Mouse (Mus musculus) midbrain, postnatal 0 days (tissue): ENCODE measurements around the gene Vmn2r83. TPM values are rescaled to one million over a fixed set of nuclear protein-coding genes. Genes with fewer than 3 reads are reported as not detected.

Source experiments
- ATAC-seq: fragments of 200-750 bp; cut with Nextera tagmentation; 2 replicates; pipeline ENCODE4 v1.8.0; 2017; ENCODE audit warnings: moderate number of reproducible peaks, mild to moderate bottlenecking, moderate TSS enrichment, moderate library complexity; ENCODE audit not compliant: low FRiP score
- DNase-seq: peaks from one replicate; pipeline ENCODE4 v3.0.0-alpha.2; 2015; ENCODE audit warnings: low spot score
- H3K27ac ChIP-seq: fragments of 300-500 bp; sonication (generic); 2 replicates; pipeline ENCODE4 v1.5.1; 2014; ENCODE audit warnings: low read depth, mild to moderate bottlenecking, low read length, mixed read lengths
- H3K27me3 ChIP-seq: fragments of 300-500 bp; sonication (generic); 2 replicates; pipeline ENCODE4 v1.6.1; 2014; ENCODE audit warnings: low read length, control low read depth, mixed read lengths; ENCODE audit not compliant: insufficient read depth
- H3K36me3 ChIP-seq: fragments of 300-500 bp; sonication (generic); 2 replicates; pipeline ENCODE4 v1.6.1; 2014; ENCODE audit warnings: low read length, control low read depth, mixed read lengths; ENCODE audit not compliant: insufficient read depth
- H3K4me1 ChIP-seq: fragments of 300-500 bp; sonication (generic); 2 replicates; pipeline ENCODE4 v1.6.1; 2014; ENCODE audit warnings: mild to moderate bottlenecking, control low read depth, antibody characterized with exemption, low read length, mixed read lengths; ENCODE audit not compliant: insufficient read depth
- H3K4me2 ChIP-seq: fragments of 300-500 bp; sonication (generic); 2 replicates; pipeline ENCODE4 v1.6.1; 2014; ENCODE audit warnings: low read depth, mild to moderate bottlenecking, low read length, mixed read lengths; ENCODE audit not compliant: poor library complexity, severe bottlenecking
- H3K4me3 ChIP-seq: fragments of 300-500 bp; sonication (generic); 2 replicates; pipeline ENCODE4 v1.5.1; 2014; ENCODE audit warnings: low read depth, mild to moderate bottlenecking, low read length, moderate library complexity
- H3K9ac ChIP-seq: fragments of 300-500 bp; sonication (generic); replicated peaks from 2 replicates; pipeline ENCODE4 v1.6.1; 2014; ENCODE audit warnings: mild to moderate bottlenecking, low read length, moderate library complexity, mixed read lengths; ENCODE audit not compliant: poor library complexity, severe bottlenecking
- H3K9me3 ChIP-seq: fragments of 300-500 bp; sonication (generic); 2 replicates; pipeline ENCODE4 v1.6.1; 2016; ENCODE audit warnings: low read length, control low read depth
- CTCF ChIP-seq: IDR thresholded peaks from 2 replicates; pipeline ENCODE4 v1.5.1; 2016; ENCODE audit warnings: antibody characterized with exemption, mild to moderate bottlenecking
- WGBS: fragments of 180-500 bp; shearing (Covaris S2); extraction: QIAGEN DNeasy Blood & Tissue Kit; methylation state at CpG from one replicate; pipeline ENCODE4 v1.1.7; 2014; 5-methylcytosine and 5-hydroxymethylcytosine counted together
- polyA plus RNA-seq: library from polyadenylated mRNA; unstranded; fragments of >200 nt; fragmentation: Nextera tagmentation; extraction: Ambion mirVana; gene quantifications from 2 replicates; pipeline ENCODE4 v1.2.1, GENCODE M21; 2015
- total RNA-seq: library from RNA; depleted of rRNA; stranded (reverse); fragments of >200 nt; gene quantifications from 2 replicates; pipeline ENCODE4 v1.2.3, GENCODE M21; 2014

Vmn2r83 gene
- total and polyA plus RNA-seq, 2 experiments from 2014 or later: not detected

GRCm38 (mm10) chr10:79530721-79531120 is 62.2 kb downstream of the Vmn2r83 start:
- H3K36me3 ChIP-seq: 0 out of 2 replicates have a peak, but pooled peaks cover 3% of the 10 kb centered on the region
- no peak overlapping the region for H3K4me2 ChIP-seq
- 96% methylated on average over 13 of the region's 13 CpGs for WGBS
- H3K4me3 ChIP-seq: no peak overlapping the region
- TF ChIP-seq CTCF: no peak
- no peaks in the 10 kb centered on the region for H3K4me1 ChIP-seq
- no peaks in the 10 kb centered on the region for H3K9me3 ChIP-seq
- H3K27ac ChIP-seq: no peak overlapping the region
- DNase-seq (no peak), ATAC-seq (no peak)
- H3K9ac ChIP-seq: no peak overlapping the region
- no peaks in the 10 kb centered on the region for H3K27me3 ChIP-seq

GRCm38 (mm10) chr10:79531593-79531992 is 63.1 kb downstream of the Vmn2r83 start:
- no peak for ATAC-seq
- H3K4me1 ChIP-seq: no peaks in the 10 kb centered on the region
- H3K9ac ChIP-seq: no peak overlapping the region
- DNase-seq: no peak
- H3K27me3 ChIP-seq: no peaks in the 10 kb centered on the region
- no peak overlapping the region for H3K27ac ChIP-seq
- H3K9me3 ChIP-seq: no peaks in the 10 kb centered on the region
- H3K4me3 ChIP-seq: no peak overlapping the region
- no peak overlapping the region for H3K4me2 ChIP-seq
- WGBS: 87% methylated on average over 3 of the region's 3 CpGs
- no peak for TF ChIP-seq CTCF
- H3K36me3 ChIP-seq: 0 out of 2 replicates have a peak, but pooled peaks cover 3% of the 10 kb centered on the region

DNA sequence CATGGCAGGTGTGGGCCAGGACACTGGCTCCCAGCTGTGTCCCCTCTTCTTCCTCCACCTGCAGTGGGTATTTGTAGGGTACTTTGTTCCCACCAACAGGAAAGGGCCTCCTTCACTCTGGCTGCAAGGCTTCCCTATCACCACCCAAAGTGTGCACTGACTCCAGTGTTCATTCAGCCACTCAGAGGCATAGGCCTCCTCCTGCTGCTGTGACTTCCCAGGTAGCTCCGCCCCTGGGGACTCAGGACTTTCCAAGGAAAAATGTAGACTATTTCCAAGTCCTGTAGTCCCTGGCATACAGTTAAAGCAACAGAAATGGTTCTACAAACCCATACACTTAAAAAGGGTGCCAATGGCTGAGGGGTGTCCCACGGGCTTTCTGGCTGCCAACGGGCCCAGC is 64.1 kb downstream of the Vmn2r83 start:
- DNase-seq (no peak), ATAC-seq (peak; percentile 24; the same call in 1 of the 2 replicates)
- H3K36me3 ChIP-seq: no peaks in the 10 kb centered on the region
- 36% methylated on average over 3 of the region's 3 CpGs for WGBS
- H3K4me3 ChIP-seq: peak overlapping the region; percentile 55
- H3K4me2 ChIP-seq: peak overlapping the region; percentile 95
- H3K9me3 ChIP-seq: no peaks in the 10 kb centered on the region
- no peaks in the 10 kb centered on the region for H3K27me3 ChIP-seq
- TF ChIP-seq CTCF: no peak
- no peaks in the 10 kb centered on the region for H3K4me1 ChIP-seq
- no peak overlapping the region for H3K27ac ChIP-seq
- H3K9ac ChIP-seq: no peak overlapping the region; the same call in 1 of the 2 replicates

GRCm38 (mm10) chr10:79533126-79533911 is 64.8 kb downstream of the Vmn2r83 start, which contains the start of gene Plpp2:
Gene Plpp2, minus strand, starts transcription at chr10:79533796.
- peak within 1 kb of the TSS; percentile 95 for H3K4me2 ChIP-seq
- ATAC-seq: peak; percentile 61
- no peaks in the 10 kb centered on the region for H3K9me3 ChIP-seq
- under 1% methylated on average over 51 of the region's 52 CpGs for WGBS
- H3K36me3 ChIP-seq: no peaks in the 10 kb centered on the region
- H3K27ac ChIP-seq: no peak within 1 kb of the TSS
- H3K27me3 ChIP-seq: no peaks in the 10 kb centered on the region
- TF ChIP-seq CTCF: peak; percentile 65
- peak; percentile 53 for DNase-seq
- peak within 1 kb of the TSS; percentile 55 for H3K4me3 ChIP-seq
- H3K4me1 ChIP-seq: no peaks in the 10 kb centered on the region
- H3K9ac ChIP-seq: peak within 1 kb of the TSS; percentile 61

- Histone ChIP-seq H3K4me2 (no peak overlapping the region), H3K36me3 (peaks cover 4% of the 10 kb centered on the region; the same call in 1 of the 2 replicates)
- no peak for DNase-seq
These were observed 65.9 kb downstream of the Vmn2r83 start for GRCm38 (mm10) chr10:79534426-79534825.

GRCm38 (mm10) chr10:79535431-79535830 is 66.9 kb downstream of the Vmn2r83 start:
- ATAC-seq: no peak
- Histone ChIP-seq H3K4me2 (no peak overlapping the region), H3K27ac (no peak overlapping the region), H3K4me3 (no peak overlapping the region), H3K4me1 (no peaks in the 10 kb centered on the region), H3K9ac (no peak overlapping the region), H3K36me3 (peaks cover 14% of the 10 kb centered on the region), H3K9me3 (no peaks in the 10 kb centered on the region), H3K27me3 (no peaks in the 10 kb centered on the region)
- DNase-seq: no peak
- no peak for TF ChIP-seq CTCF
- 68% methylated on average over 1 of the region's 1 CpGs for WGBS

More at GRCm38 (mm10) chr10:79534426-79534825, 65.9 kb downstream of the Vmn2r83 start:
- no peaks in the 10 kb centered on the region for H3K9me3 ChIP-seq
- ATAC-seq: no peak
- no peak overlapping the region for H3K27ac ChIP-seq
- H3K4me3 ChIP-seq: no peak overlapping the region
- WGBS: 87% methylated on average over 2 of the region's 2 CpGs
- no peak for TF ChIP-seq CTCF
- no peak overlapping the region for H3K9ac ChIP-seq
- H3K27me3 ChIP-seq: no peaks in the 10 kb centered on the region
- no peaks in the 10 kb centered on the region for H3K4me1 ChIP-seq
